Mouse (Mus musculus) forebrain, embryonic 11.5 days (tissue): Measurements from ENCODE around the gene Camk2g. TPM values are rescaled to one million over a fixed set of nuclear protein-coding genes. Genes with fewer than 3 reads are reported as not detected.

Source experiments
- ATAC-seq: fragments of 200-750 bp; cut with Nextera tagmentation; replicated peaks from 2 replicates; pipeline ENCODE4 v1.8.0; 2017; ENCODE audit warnings: moderate TSS enrichment; ENCODE audit not compliant: low FRiP score
- DNase-seq: peaks from one replicate; pipeline ENCODE4 v3.0.0-alpha.2; 2017; ENCODE audit warnings: low spot score
- H3K27ac ChIP-seq: fragments of 300-500 bp; sonication (generic); 2 replicates; pipeline ENCODE4 v1.5.1; 2014; ENCODE audit warnings: low read depth, low read length
- H3K27me3 ChIP-seq: fragments of 300-500 bp; sonication (generic); 2 replicates; pipeline ENCODE4 v1.6.1; 2014; ENCODE audit warnings: mild to moderate bottlenecking, low read length, mixed read lengths; ENCODE audit not compliant: control insufficient read depth, insufficient read depth
- H3K36me3 ChIP-seq: fragments of 300-500 bp; sonication (generic); 2 replicates; pipeline ENCODE4 v1.6.1; 2014; ENCODE audit warnings: mild to moderate bottlenecking, low read length, moderate library complexity, mixed read lengths; ENCODE audit not compliant: control insufficient read depth, insufficient read depth
- H3K4me1 ChIP-seq: fragments of 300-500 bp; sonication (generic); replicated peaks from 2 replicates; pipeline ENCODE4 v1.6.1; 2014; ENCODE audit warnings: low read length, mixed read lengths; ENCODE audit not compliant: control insufficient read depth, insufficient read depth
- H3K4me2 ChIP-seq: fragments of 300-500 bp; sonication (generic); 2 replicates; pipeline ENCODE4 v1.6.1; 2014; ENCODE audit warnings: low read depth, mild to moderate bottlenecking, low read length, moderate library complexity, mixed read lengths; ENCODE audit not compliant: severe bottlenecking
- H3K4me3 ChIP-seq: fragments of 300-500 bp; sonication (generic); 2 replicates; pipeline ENCODE4 v1.5.1; 2014; ENCODE audit warnings: low read depth, low read length
- H3K9ac ChIP-seq: fragments of 300-500 bp; sonication (generic); 2 replicates; pipeline ENCODE4 v1.6.1; 2014; ENCODE audit warnings: low read length
- H3K9me3 ChIP-seq: fragments of 300-500 bp; sonication (generic); 2 replicates; pipeline ENCODE4 v1.6.1; 2016; ENCODE audit warnings: low read length, mixed read lengths; ENCODE audit not compliant: control insufficient read depth
- WGBS: fragments of 180-500 bp; shearing (Covaris S2); extraction: QIAGEN DNeasy Blood & Tissue Kit; methylation state at CpG from one replicate; pipeline ENCODE4 v1.1.7; 2014; 5-methylcytosine and 5-hydroxymethylcytosine counted together
- polyA plus RNA-seq: library from polyadenylated mRNA; unstranded; fragments of >200 nt; fragmentation: Nextera tagmentation; extraction: Ambion mirVana; gene quantifications from 2 replicates; pipeline ENCODE4 v1.2.1, GENCODE M21; 2014

Gene Camk2g
- polyA plus RNA-seq, 1 experiment from 2014 or later: 46.8 TPM

- 89% methylated on average over 3 of the region's 3 CpGs for WGBS
- Histone ChIP-seq H3K9me3 (no peaks in the 10 kb centered on the region), H3K36me3 (no peaks in the 10 kb centered on the region), H3K4me2 (no peak overlapping the region), H3K9ac (no peak overlapping the region), H3K27ac (no peak overlapping the region), H3K4me1 (no peaks in the 10 kb centered on the region), H3K27me3 (no peaks in the 10 kb centered on the region), H3K4me3 (no peak overlapping the region)
- ATAC-seq (no peak), DNase-seq (no peak)
Measured at GRCm38 (mm10) chr14:20815448-20815847, 21.6 kb upstream of the Camk2g start.

- H3K9ac ChIP-seq: no peak overlapping the region
- no peak for ATAC-seq
- H3K27ac ChIP-seq: no peak overlapping the region
- 82% methylated on average over 7 of the region's 7 CpGs for WGBS
- no peaks in the 10 kb centered on the region for H3K9me3 ChIP-seq
- H3K36me3 ChIP-seq: no peaks in the 10 kb centered on the region
- H3K4me2 ChIP-seq: no peak overlapping the region
- H3K4me1 ChIP-seq: no peaks in the 10 kb centered on the region
- H3K4me3 ChIP-seq: no peak overlapping the region
- DNase-seq: peak; percentile 49
- no peaks in the 10 kb centered on the region for H3K27me3 ChIP-seq
Measured at GRCm38 (mm10) chr14:20811779-20812406, 18.0 kb upstream of the Camk2g start.

- Histone ChIP-seq H3K9ac (no peak overlapping the region), H3K4me3 (no peak overlapping the region), H3K27me3 (no peaks in the 10 kb centered on the region), H3K4me1 (no peaks in the 10 kb centered on the region), H3K9me3 (no peaks in the 10 kb centered on the region), H3K27ac (no peak overlapping the region), H3K36me3 (no peaks in the 10 kb centered on the region), H3K4me2 (no peak overlapping the region)
- ATAC-seq (no peak), DNase-seq (peak; percentile 32)
- WGBS: 91% methylated on average over 8 of the region's 8 CpGs
Measured at GRCm38 (mm10) chr14:20811236-20811635, 17.3 kb upstream of the Camk2g start.

GRCm38 (mm10) chr14:20809820-20810219, 15.9 kb upstream of the Camk2g start:
- DNase-seq (no peak), ATAC-seq (no peak)
- Histone ChIP-seq H3K36me3 (no peaks in the 10 kb centered on the region), H3K4me1 (no peaks in the 10 kb centered on the region), H3K27me3 (no peaks in the 10 kb centered on the region), H3K9me3 (no peaks in the 10 kb centered on the region), H3K27ac (no peak overlapping the region), H3K9ac (no peak overlapping the region), H3K4me3 (no peak overlapping the region), H3K4me2 (no peak overlapping the region)

GRCm38 (mm10) chr14:20809349-20809748, 15.5 kb upstream of the Camk2g start:
- Histone ChIP-seq H3K27ac (no peak overlapping the region), H3K4me2 (no peak overlapping the region), H3K4me3 (no peak overlapping the region), H3K9me3 (no peaks in the 10 kb centered on the region), H3K9ac (no peak overlapping the region), H3K36me3 (no peaks in the 10 kb centered on the region), H3K27me3 (no peaks in the 10 kb centered on the region), H3K4me1 (no peaks in the 10 kb centered on the region)
- ATAC-seq (no peak), DNase-seq (peak; percentile 13)
- WGBS: 81% methylated on average over 4 of the region's 4 CpGs

- Histone ChIP-seq H3K4me1 (no peaks in the 10 kb centered on the region; the same call in 1 of the 2 replicates), H3K4me3 (no peak overlapping the region), H3K36me3 (no peaks in the 10 kb centered on the region), H3K4me2 (no peak overlapping the region), H3K9me3 (no peaks in the 10 kb centered on the region), H3K27ac (no peak overlapping the region), H3K27me3 (no peaks in the 10 kb centered on the region), H3K9ac (no peak overlapping the region)
- peak; percentile 50 for DNase-seq
- no peak for ATAC-seq
- WGBS: 85% methylated on average over 14 of the region's 14 CpGs
Measured at GRCm38 (mm10) chr14:20806116-20806840, 12.4 kb upstream of the Camk2g start.

- Histone ChIP-seq H3K4me1 (no peaks in the 10 kb centered on the region; the same call in 1 of the 2 replicates), H3K4me2 (no peak overlapping the region), H3K27me3 (no peaks in the 10 kb centered on the region), H3K9me3 (no peaks in the 10 kb centered on the region), H3K9ac (no peak overlapping the region), H3K36me3 (no peaks in the 10 kb centered on the region), H3K27ac (no peak overlapping the region), H3K4me3 (no peak overlapping the region)
- 83% methylated on average over 9 of the region's 9 CpGs for WGBS
- ATAC-seq (no peak), DNase-seq (peak; percentile 32)
Measured at GRCm38 (mm10) chr14:20804964-20805672, 11.2 kb upstream of the Camk2g start.

GRCm38 (mm10) chr14:20804481-20804880, 10.6 kb upstream of the Camk2g start:
- ATAC-seq (no peak), DNase-seq (no peak)
- no peak overlapping the region for H3K4me2 ChIP-seq
- no peaks in the 10 kb centered on the region; the same call in 1 of the 2 replicates for H3K4me1 ChIP-seq
- H3K27ac ChIP-seq: no peak overlapping the region
- no peak overlapping the region for H3K4me3 ChIP-seq
- no peak overlapping the region for H3K9ac ChIP-seq
- H3K9me3 ChIP-seq: no peaks in the 10 kb centered on the region
- H3K27me3 ChIP-seq: no peaks in the 10 kb centered on the region
- WGBS: 83% methylated on average over 5 of the region's 5 CpGs
- H3K36me3 ChIP-seq: no peaks in the 10 kb centered on the region
